Mouse (Mus musculus) CD4-positive, CD25-positive, alpha-beta regulatory T cell, adult 4 months (primary cell): ENCODE measurements around the gene Asb13. TPM values are rescaled to one million over a fixed set of nuclear protein-coding genes. Genes with fewer than 3 reads are reported as not detected.

ENCODE experiments used
- ATAC-seq: one replicate; pipeline ENCODE4 v1.8.0; 2017
- polyA plus RNA-seq, 2 experiments: library from polyadenylated mRNA; unstranded; fragments of 100-300 nt; shearing (Covaris generic); gene quantifications; one replicate each; pipeline ENCODE4 v1.2.1; 2017

Gene Asb13
- 10 to 100 TPM; 24.9 to 35.4 TPM for polyA plus RNA-seq

DNA sequence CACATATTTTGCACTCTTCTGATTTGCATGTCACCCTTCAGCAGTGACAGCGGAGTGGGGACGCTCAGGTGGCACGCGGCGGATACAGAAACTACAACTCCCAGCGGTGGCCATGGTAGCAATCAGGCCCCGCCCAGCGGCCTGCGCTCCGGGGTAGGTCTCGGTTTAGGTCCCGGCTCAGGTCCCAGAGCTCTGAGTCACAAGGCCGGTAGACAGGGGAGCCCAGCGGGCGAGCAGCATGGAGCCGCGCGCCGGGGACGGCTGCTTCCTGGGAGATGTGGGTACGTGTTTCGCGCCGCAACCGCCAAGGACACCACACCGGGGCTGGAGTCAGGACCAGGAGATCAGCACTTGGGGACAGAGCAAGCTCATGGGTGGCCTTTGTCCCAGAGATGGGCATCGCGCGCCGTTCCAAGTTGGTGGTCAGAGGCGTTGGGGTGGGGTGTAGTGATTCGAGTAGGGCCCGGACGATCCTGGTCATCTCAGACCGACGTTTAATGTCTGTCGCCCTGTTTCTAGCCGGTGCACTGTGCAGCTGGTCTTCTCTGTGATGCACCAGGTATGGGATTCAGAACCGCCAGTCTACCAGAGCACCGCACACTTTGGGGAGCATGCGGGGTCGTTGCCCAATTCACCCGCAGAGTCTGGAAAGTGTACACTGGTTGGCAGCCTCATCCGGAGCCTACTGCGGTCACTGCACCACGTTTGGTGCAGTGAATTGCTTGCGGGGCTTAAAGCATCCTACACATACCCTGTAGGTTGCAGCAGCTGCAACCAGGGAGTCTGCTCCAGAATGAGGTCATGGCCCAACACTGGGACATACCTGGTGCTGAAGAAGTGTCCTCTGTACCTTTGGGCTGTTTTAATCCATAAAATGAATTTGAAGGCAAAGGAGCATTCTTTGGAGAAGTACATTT is at the start of gene Asb13:
TSS of gene Asb13 (plus strand) at position 138 of the 917 bp plus-strand sequence.
- ATAC-seq: peak; percentile 88

DNA sequence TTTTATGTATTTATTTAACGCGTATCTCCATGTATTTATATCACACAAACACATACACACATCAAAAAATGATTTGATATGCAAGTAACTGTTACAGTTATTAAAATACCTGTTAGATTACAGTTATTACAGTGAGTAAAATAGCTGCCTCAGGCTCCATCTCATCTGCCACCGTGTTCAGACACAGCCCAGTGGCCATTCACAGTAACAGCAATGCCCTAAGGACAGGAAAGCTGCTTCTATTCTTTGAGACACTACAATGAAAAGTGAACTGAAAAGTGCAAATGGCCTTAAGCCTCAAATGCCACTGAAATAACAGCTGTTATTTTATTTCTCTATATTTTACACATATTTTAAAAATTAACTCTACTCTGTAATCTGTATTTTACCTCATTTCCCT is 43.0 kb upstream of the Asb13 start:
- ATAC-seq: peak; percentile 47

GRCm38 (mm10) chr13:3594311-3594710 is 39.5 kb upstream of the Asb13 start:
- no peak for ATAC-seq

DNA sequence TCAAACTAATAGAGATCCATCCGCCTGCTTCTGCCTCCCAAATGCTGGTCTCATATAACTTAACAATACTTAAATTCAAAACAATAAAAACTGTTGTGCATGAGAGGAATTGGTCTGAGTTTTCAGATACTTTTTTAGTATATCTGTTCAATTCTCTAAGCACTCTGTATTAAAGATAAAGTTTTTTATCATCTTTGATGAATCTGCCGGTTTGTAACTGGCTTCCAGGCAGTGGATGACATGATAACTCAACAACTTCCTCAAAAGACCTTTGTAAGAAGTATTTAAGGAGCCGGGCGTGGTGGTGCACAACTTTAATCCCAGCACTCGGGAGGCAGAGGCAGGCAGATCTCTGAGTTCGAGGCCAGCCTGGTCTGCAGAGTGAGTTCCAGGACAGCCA is 37.6 kb upstream of the Asb13 start:
- no peak for ATAC-seq

GRCm38 (mm10) chr13:3609780-3610117 is 24.1 kb upstream of the Asb13 start:
- no peak for ATAC-seq

DNA sequence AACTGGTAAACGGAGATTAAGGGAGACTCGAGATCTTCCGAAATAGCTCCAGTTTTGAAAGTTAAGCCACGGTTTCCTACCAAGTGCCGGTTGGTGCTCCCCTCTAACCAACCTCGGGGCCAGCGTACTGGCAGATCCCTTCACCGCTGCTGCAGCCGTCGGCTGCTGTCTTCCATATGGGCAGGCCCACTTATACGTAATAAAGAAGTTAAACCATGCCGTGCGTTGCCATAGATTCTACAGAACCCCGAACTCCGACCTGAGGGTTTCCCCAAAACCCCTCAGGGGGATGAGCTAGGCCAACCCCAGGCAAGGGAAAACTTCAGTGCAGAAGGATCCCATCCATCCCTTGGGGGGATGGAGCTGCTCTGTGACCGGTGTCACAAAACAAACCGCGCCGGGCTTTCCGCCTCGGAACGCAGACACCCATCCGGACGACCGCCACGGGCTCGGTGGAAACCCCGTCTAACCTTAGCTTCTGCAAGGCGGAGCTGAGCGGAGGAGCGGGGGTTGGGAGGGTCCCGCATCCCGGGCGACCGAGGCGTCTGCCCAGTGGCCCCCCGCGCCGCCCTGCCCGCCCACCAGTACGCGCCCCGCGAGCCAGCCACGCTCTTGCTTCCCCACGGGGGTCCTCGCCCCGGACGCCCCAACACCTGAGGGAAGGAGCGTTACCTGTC is 23.6 kb upstream of the Asb13 start:
- peak; percentile 22 for ATAC-seq

GRCm38 (mm10) chr13:3610795-3611438 is 22.9 kb upstream of the Asb13 start, which contains the start of gene Fam208b:
TSS of gene Fam208b (minus strand) at chr13:3611108.
- ATAC-seq: peak; percentile 90

DNA sequence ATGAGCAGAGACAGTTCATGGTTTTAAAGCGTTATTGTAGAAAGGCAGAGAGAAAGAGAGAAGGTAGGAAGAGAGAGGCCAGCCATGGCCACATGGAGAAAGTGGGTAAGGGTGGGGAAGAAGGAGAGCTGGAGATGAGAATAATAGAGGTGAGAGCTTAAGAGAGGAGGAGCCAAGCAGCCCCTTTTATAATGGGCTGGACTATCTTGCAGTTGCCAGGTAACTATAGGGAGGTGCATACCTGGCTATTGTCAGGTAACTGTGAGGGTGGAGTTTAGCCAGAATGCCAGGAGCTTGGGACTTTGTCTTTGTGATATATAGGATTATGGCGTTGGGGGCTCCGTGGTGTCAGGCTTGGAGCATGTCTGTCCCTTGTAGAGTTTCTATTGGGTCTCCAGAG is 6.7 kb upstream of the Asb13 start:
- ATAC-seq: no peak

DNA sequence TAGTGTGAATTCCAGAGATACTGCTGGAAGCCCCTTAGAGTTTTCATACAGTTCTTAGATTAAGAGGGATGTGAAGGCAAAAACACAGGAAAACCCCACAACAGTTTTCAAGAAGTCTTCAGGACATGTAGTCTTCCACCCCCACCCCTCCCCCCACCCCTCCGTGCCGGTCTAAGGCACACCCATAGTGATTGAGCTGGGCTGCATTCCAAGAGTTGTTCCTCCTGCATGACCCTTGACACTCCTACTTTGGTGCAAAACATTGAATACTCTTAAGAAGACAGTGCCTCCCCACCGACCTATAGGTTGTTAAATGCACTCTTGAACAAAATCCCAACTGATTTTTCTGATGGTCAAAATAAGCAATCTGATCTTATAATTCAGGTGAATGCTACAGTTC is 5.7 kb upstream of the Asb13 start:
- ATAC-seq: no peak

DNA sequence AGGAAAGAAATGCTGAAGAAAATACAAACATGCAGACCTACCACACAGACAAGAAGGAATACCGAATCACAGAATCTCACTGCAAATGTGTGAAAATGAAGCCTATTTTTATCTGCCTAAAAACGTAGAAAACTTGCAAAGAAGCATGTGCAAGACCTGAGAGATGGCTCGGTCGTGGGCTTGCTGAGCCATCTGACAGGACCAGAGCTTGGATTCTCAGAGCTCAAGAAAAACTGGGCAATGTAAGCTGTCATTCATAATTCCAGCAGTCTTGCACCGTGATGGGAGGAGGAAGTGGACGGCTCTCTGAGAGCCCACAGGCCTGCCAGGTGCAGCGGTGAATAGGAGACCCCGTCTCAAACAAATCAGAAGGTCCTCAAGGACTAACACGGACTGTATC is 1.3 kb upstream of the Asb13 start:
- no peak for ATAC-seq

DNA sequence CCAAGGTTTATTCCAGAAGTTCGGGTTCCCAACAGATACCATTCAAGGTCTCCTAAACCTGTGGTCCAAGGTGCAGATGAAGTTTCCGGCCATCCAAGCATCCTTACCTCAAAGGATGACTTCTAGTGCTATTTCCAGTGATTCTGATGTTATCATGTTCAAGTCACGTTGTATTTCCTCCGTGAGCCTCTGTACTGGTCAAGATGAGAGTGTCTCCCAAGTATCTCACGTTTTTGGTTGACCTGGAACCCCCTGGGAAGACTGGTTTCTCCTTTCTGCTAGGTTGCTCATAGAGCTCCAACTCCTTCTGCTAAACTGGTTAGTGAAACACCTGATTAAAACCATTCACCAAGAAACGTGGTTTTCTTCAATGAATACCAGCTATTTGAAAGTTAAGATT is 701 bp upstream of the Asb13 start:
- ATAC-seq: no peak

DNA sequence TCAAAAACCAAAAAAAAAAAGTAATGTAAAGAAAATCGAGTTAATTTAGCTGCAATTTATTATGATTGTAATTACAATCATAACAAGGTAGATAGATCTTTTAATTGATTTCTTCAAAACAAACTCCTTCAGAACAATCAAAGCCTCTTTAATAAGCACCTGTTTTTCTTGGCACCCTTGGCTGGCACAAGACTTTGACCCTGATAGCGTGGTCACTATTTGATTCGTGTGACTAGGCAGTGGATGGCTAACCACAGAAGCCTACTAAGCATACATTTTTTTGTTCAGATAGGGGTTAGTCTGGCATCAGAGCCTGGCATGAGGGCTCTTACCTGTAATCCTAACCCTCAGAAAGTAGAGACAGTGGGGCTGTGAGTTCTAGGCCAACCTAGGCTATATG is 1.2 kb downstream of the Asb13 start:
- ATAC-seq: no peak

DNA sequence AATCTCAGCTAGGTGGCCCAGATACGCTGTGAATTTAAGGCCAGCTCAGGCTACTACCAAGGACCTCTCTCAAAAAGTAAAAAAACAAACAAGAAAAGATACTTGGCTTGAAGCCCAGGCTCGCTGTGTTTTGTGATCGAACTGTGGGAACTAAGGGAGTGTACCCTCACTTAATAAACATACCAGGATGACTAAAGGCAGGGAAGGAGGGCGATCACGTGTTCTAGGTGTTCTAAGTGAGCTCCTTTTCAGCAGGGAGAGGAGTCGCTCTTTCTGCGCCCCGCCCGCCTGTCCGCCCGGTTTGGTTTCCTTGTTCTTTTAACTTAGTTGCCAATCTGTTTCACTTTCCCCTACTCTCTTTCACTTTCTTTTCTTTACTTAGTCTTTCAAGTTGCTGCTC is 3.0 kb downstream of the Asb13 start:
- peak; percentile 79 for ATAC-seq

DNA sequence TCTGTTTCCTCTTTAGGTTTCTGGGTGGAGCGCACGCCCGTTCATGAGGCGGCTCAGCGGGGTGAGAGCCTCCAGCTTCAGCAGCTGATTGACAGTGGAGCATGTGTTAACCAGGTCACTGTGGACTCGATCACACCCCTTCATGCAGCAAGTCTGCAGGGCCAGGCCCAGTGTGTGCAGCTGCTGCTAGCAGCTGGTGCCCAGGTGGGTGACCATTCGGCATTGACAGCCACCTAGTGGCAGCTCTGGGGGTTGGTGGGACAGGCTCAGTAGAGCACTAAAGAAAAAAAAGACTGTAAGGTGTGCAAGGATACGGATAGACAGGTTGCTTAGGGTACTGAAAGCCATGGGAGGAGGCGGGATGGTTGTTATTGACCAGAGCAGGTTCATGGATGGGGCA is 8.2 kb downstream of the Asb13 start:
- ATAC-seq: no peak

DNA sequence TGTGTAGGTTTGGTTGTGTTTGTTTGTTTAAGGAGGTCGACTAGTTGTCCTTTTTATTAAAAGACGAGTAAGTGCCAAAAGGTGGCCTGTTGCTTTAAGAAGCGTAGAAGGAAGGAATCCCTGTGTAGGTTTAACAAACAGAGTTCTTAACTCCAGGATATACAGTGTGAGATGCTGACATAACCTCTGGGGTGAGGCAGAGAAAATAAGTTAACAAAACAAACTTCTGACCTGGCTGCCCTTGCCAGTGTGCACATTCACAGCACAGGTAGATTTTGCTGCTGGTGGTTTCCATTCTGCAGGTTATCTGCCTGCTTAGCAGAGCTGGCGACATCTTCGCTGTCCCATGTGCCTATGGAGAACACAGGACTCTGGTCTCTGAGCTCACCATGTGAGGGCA is 8.7 kb downstream of the Asb13 start:
- no peak for ATAC-seq

GRCm38 (mm10) chr13:3644871-3645270 is 11.0 kb downstream of the Asb13 start:
- ATAC-seq: no peak

DNA sequence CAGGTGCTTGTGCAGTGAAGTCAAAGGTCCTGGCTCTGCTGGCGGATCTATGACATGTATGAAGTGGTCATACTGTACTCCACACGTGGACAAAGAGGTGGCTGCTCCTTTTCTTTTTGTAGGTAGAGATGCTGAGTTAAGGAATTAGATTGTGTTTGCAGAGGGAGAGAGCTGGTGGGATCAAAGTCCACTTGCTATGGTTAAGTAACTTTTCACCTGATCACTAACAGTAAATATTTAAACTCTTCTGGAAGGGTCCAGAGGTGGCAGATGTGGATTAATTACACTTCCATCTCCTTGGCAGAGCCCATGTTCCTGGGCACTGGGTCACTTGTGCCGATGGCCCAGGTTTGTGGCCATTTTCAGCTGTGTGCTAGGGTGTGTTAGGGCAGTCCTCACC is 12.1 kb downstream of the Asb13 start:
- ATAC-seq: no peak

DNA sequence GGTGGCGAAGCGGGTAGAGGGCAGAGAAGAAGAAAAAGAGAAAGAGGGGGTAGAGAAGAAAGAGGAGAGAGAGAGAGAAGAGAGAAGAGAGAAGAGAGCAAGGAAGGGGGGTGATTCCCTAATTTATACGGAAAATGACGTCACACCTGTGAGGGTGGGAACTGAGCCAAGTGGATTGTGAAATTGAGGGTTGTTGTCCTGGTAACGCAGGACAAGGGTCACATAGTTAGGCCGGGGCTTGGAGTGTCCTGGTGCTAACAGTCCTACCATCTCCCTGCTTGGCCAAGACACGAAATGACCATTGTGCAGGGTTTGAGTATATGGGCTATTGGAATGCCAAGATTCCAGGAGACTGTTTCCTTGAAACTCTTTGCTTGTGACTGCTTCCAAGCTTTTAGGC is 12.7 kb downstream of the Asb13 start:
- ATAC-seq: no peak

- no peak for ATAC-seq
These were observed 16.7 kb downstream of the Asb13 start for GRCm38 (mm10) chr13:3650569-3650968.

DNA sequence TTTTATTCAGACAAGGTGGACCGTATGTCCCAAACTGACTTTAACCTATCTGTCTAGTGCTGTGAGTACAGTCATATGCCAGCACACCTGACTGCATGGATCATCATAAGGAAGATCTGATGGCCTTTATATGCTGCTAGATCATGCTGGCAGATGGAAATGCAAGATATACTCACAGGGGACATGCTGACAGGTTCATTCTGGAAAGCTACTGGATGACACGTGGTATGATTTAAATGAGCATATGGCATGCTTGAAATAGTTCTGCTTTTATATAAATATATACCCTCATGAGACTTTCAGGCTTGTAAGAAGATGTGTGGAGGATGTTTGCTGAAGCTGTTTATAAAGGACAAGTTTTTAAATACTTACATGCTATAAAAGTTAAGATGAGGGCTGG is 20.6 kb downstream of the Asb13 start:
- ATAC-seq: no peak

GRCm38 (mm10) chr13:3659163-3660160 is 25.6 kb downstream of the Asb13 start:
- no peak for ATAC-seq

DNA sequence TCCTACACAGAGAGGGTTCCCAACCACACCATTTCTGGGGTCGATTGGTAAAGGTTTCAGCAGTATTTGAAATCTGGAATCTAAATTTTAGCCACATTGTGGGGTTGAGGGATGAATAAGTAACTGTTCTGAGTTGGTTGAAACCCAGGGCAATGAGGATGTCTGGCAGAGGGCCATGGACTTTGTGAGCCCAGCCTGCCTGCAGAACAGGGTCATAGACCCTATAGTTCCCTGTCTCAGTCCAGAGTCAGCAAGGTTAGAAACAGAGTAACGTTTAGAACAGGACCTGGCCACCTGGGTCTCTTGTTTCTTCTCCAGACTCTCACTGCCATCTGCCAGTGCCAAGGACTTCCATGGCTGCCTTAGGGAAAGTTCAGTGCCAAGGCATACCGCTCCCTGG is 30.4 kb downstream of the Asb13 start:
- no peak for ATAC-seq
